In genomic region chr19:46987646-46988045, GRCm38 (mm10) we compare ENCODE assay signal across 10 mouse cellular contexts. TPM values are rescaled to one million over a fixed set of nuclear protein-coding genes. Genes with fewer than 3 reads are reported as not detected.
DNase-seq lines count a peak whose midpoint lies in the region; ATAC-seq and TF ChIP-seq lines count a peak whose summit lies in the region.
"Had no signal": no experiment of that assay in that cellular context is flagged by ENCODE, and none has a peak within 500 bp of the region (broad histone marks: within the 10 kb centered on the region; RNA-seq: fewer than 3 reads in every experiment).

No protein-coding gene starts in this region.

- no peaks in the 10 kb centered on the region for H3K27me3 ChIP-seq in heart, embryonic 10.5 days (ENCODE audit: insufficient read depth, poor library complexity, severe bottlenecking)
- H3K27me3 ChIP-seq in liver, embryonic 11.5 days (replicated peaks; ENCODE audit: control insufficient read depth, insufficient read depth, low read length) = no peaks in the 10 kb centered on the region
- H3K27me3 ChIP-seq in megakaryocyte, embryonic 14.5 days (replicated peaks) = peaks cover 2% of the 10 kb centered on the region
- no peaks in the 10 kb centered on the region for H3K27me3 ChIP-seq in intestine, postnatal 0 days (replicated peaks; ENCODE audit: control insufficient read depth, insufficient read depth, low read length)

- TF ChIP-seq CTCF in intestine, postnatal 0 days (IDR thresholded peaks at IDR 0.05; ENCODE audit: low read depth) = no peak
- TF ChIP-seq CTCF in left cerebral cortex, adult 2 months (IDR thresholded peaks at IDR 0.05) = no peak

- H3K4me3 ChIP-seq in heart, embryonic 10.5 days = no peak overlapping the region
- peak overlapping the region; percentile 10; the same call in 1 of the 2 replicates for H3K4me3 ChIP-seq in liver, embryonic 11.5 days (ENCODE audit: low read depth, low read length)
- H3K4me3 ChIP-seq in megakaryocyte, embryonic 14.5 days (replicated peaks) = peak overlapping the region; percentile 75
- H3K4me3 ChIP-seq in intestine, postnatal 0 days (ENCODE audit: low read depth, low read length) = no peak overlapping the region
- no peak overlapping the region for H3K4me3 ChIP-seq in left cerebral cortex, adult 2 months

- H3K36me3 ChIP-seq in heart, embryonic 10.5 days = no peaks in the 10 kb centered on the region
- H3K36me3 ChIP-seq in liver, embryonic 11.5 days (ENCODE audit: control insufficient read depth, insufficient read depth, low read length) = no peaks in the 10 kb centered on the region
- H3K36me3 ChIP-seq in megakaryocyte, embryonic 14.5 days (replicated peaks; ENCODE audit: low read length) = no peaks in the 10 kb centered on the region
- H3K36me3 ChIP-seq in intestine, postnatal 0 days (ENCODE audit: control insufficient read depth, insufficient read depth) = no peaks in the 10 kb centered on the region

- peak overlapping the region; percentile 68 for H3K9ac ChIP-seq in liver, embryonic 11.5 days (ENCODE audit: low read depth, low read length)
- no peak overlapping the region for H3K9ac ChIP-seq in intestine, postnatal 0 days (ENCODE audit: low read depth, low read length)

- intact Hi-C loops in left cerebral cortex, adult 2 months (cut with DNase I) = no loop called here

- no peak for ATAC-seq in liver, embryonic 11.5 days (replicated peaks; ENCODE audit: low FRiP score)
- no peak for ATAC-seq in intestine, postnatal 0 days
- ATAC-seq: intestine, embryonic 16.5 days had no signal

- peak overlapping the region; percentile 64 for H3K4me2 ChIP-seq in liver, embryonic 11.5 days
- H3K4me2 ChIP-seq in intestine, postnatal 0 days (replicated peaks; ENCODE audit: low read depth) = no peak overlapping the region

- peak overlapping the region; percentile 63 for H3K27ac ChIP-seq in heart, embryonic 10.5 days
- peak overlapping the region; percentile 96 for H3K27ac ChIP-seq in liver, embryonic 11.5 days (ENCODE audit: low read depth, low read length)
- H3K27ac ChIP-seq in intestine, postnatal 0 days (ENCODE audit: low read depth, low read length) = no peak overlapping the region
- no peak overlapping the region for H3K27ac ChIP-seq in left cerebral cortex, adult 2 months

- no peaks in the 10 kb centered on the region for H3K9me3 ChIP-seq in heart, embryonic 10.5 days
- H3K9me3 ChIP-seq in liver, embryonic 11.5 days (ENCODE audit: control insufficient read depth, low read length) = no peaks in the 10 kb centered on the region
- H3K9me3 ChIP-seq in megakaryocyte, embryonic 14.5 days = no peaks in the 10 kb centered on the region
- no peaks in the 10 kb centered on the region for H3K9me3 ChIP-seq in intestine, postnatal 0 days (ENCODE audit: control insufficient read depth)

- no peak for DNase-seq in heart, embryonic 10.5 days (ENCODE audit: low spot score)
- DNase-seq in heart, adult 8-10 months (ENCODE audit: low spot score) = no peak
- DNase-seq in R1 (ENCODE audit: low read depth, low spot score) = peak; percentile 46
- no peak for DNase-seq in liver, embryonic 11.5 days (ENCODE audit: low spot score)
- no peak for DNase-seq in adrenal gland, postnatal 25 days
- no peak for DNase-seq in left cerebral cortex, adult 2 months (ENCODE audit: extremely low spot score in 1 of 2, low spot score in 2 of 2)
- DNase-seq: gastrocnemius, postnatal 10 days had no signal

- 69% methylated on average over 6 of the region's 6 CpGs for WGBS in heart, embryonic 10.5 days
- 61% methylated on average over 6 of the region's 6 CpGs for WGBS in liver, embryonic 11.5 days
- 69% methylated on average over 6 of the region's 6 CpGs for WGBS in intestine, postnatal 0 days

- H3K4me1 ChIP-seq in heart, embryonic 10.5 days = peaks cover 35% of the 10 kb centered on the region
- H3K4me1 ChIP-seq in liver, embryonic 11.5 days (replicated peaks; ENCODE audit: control insufficient read depth, insufficient read depth, low read length) = peaks cover 63% of the 10 kb centered on the region
- peaks cover 85% of the 10 kb centered on the region for H3K4me1 ChIP-seq in megakaryocyte, embryonic 14.5 days
- peaks cover 8% of the 10 kb centered on the region; the same call in 1 of the 2 replicates for H3K4me1 ChIP-seq in intestine, postnatal 0 days (replicated peaks; ENCODE audit: control insufficient read depth, insufficient read depth, low read length)

RNA-seq across cellular contexts. Expression of gene Ina, which starts 26.9 kb away (rescaled TPM):
- polyA plus RNA-seq in heart, embryonic 10.5 days (2016; fragmentation: Nextera tagmentation; extraction: Ambion mirVana) = 0.15 and 0.60 TPM in 2 replicates
- total RNA-seq in heart, adult 8-10 months (2022) = under 1 TPM in 2 of 4 experiments, not detected in 2; 0.06 to 0.19 TPM
- polyA plus RNA-seq in liver, embryonic 11.5 days (2014; fragmentation: Nextera tagmentation; extraction: Ambion mirVana) = 0.26 and 0.53 TPM in 2 replicates
- polyA plus RNA-seq in megakaryocyte, embryonic 14.5 days (2012; ENCODE audit: insufficient read depth, low replicate concordance) = 0.13 TPM in 1 of 2 replicates, not detected in the other
- 4.1 and 4.7 TPM in 2 replicates for polyA plus RNA-seq in intestine, postnatal 0 days (2015; fragmentation: Nextera tagmentation; extraction: Ambion mirVana)
- total RNA-seq in adrenal gland, postnatal 25 days (2021) = 5.1 and 5.4 TPM in 2 replicates
- total RNA-seq in left cerebral cortex, adult 2 months (2021) = 100 to 1,000 TPM; 219 to 227 TPM

RNA-seq across cellular contexts. Expression of gene Nt5c2, which starts 27.3 kb away (rescaled TPM):
- 71.8 and 86.3 TPM in 2 replicates for polyA plus RNA-seq in heart, embryonic 10.5 days (2016; fragmentation: Nextera tagmentation; extraction: Ambion mirVana)
- 10 to 100 TPM; 58.1 to 68.9 (median 64.7) TPM for total RNA-seq in heart, adult 8-10 months (2022)
- polyA plus RNA-seq in liver, embryonic 11.5 days (2014; fragmentation: Nextera tagmentation; extraction: Ambion mirVana) = 107 and 110 TPM in 2 replicates
- polyA plus RNA-seq in megakaryocyte, embryonic 14.5 days (2012; ENCODE audit: insufficient read depth, low replicate concordance) = 2.1 and 11.7 TPM in 2 replicates
- 22.0 and 23.0 TPM in 2 replicates for polyA plus RNA-seq in intestine, postnatal 0 days (2015; fragmentation: Nextera tagmentation; extraction: Ambion mirVana)
- total RNA-seq in adrenal gland, postnatal 25 days (2021) = 59.5 and 64.5 TPM in 2 replicates
- total RNA-seq in left cerebral cortex, adult 2 months (2021) = 10 to 100 TPM; 73.7 to 82.1 TPM

Comparison
In these comparisons a context has a peak if more than half of its experiments do, and no peak if none do; other contexts are left out.
1. H3K27ac ChIP-seq: peak in heart, embryonic 10.5 days (single experiment) and liver, embryonic 11.5 days (single experiment); none in intestine, postnatal 0 days (single experiment) and left cerebral cortex, adult 2 months (single experiment).
2. H3K4me3 ChIP-seq: peak in liver, embryonic 11.5 days (single experiment) and megakaryocyte, embryonic 14.5 days (single experiment); none in heart, embryonic 10.5 days (single experiment), intestine, postnatal 0 days (single experiment) and left cerebral cortex, adult 2 months (single experiment).